Mouse (Mus musculus) liver, embryonic 13.5 days (tissue): ENCODE results near the gene Robo2. TPM values are rescaled to one million over a fixed set of nuclear protein-coding genes. Genes with fewer than 3 reads are reported as not detected.

Experiments used
- ATAC-seq: fragments of 200-750 bp; cut with Nextera tagmentation; 2 replicates; pipeline ENCODE4 v1.8.0; 2017; ENCODE audit warnings: low read depth, mild to moderate bottlenecking, moderate number of reproducible peaks, moderate library complexity
- DNase-seq: peaks from one replicate; pipeline ENCODE4 v3.0.0; 2022
- H3K27ac ChIP-seq: fragments of 300-500 bp; sonication (generic); 2 replicates; pipeline ENCODE4 v1.5.1; 2015; ENCODE audit warnings: moderate library complexity, mild to moderate bottlenecking, inconsistent platforms
- H3K27me3 ChIP-seq: fragments of 300-500 bp; sonication (generic); 2 replicates; pipeline ENCODE4 v1.6.1; 2015; ENCODE audit warnings: mild to moderate bottlenecking, inconsistent platforms
- H3K36me3 ChIP-seq: fragments of 300-500 bp; sonication (generic); 2 replicates; pipeline ENCODE4 v1.6.1; 2015; ENCODE audit warnings: mild to moderate bottlenecking, inconsistent platforms
- H3K4me1 ChIP-seq: fragments of 300-500 bp; sonication (generic); replicated peaks from 2 replicates; pipeline ENCODE4 v1.6.1; 2015; ENCODE audit warnings: inconsistent platforms
- H3K4me2 ChIP-seq: fragments of 300-500 bp; sonication (generic); 2 replicates; pipeline ENCODE4 v1.6.1; 2015; ENCODE audit warnings: inconsistent platforms, mild to moderate bottlenecking, moderate library complexity
- H3K4me3 ChIP-seq: fragments of 300-500 bp; sonication (generic); replicated peaks from 2 replicates; pipeline ENCODE4 v1.5.1; 2015; ENCODE audit warnings: mild to moderate bottlenecking, inconsistent platforms
- H3K9ac ChIP-seq: fragments of 300-500 bp; sonication (generic); 2 replicates; pipeline ENCODE4 v1.6.1; 2015; ENCODE audit warnings: mild to moderate bottlenecking, inconsistent platforms
- H3K9me3 ChIP-seq: fragments of 300-500 bp; sonication (generic); replicated peaks from 2 replicates; pipeline ENCODE4 v1.6.1; 2016; ENCODE audit warnings: inconsistent platforms
- WGBS: fragments of 180-500 bp; shearing (Covaris S2); methylation state at CpG from one replicate; pipeline ENCODE4 v1.1.7; 2015; ENCODE audit not compliant: insufficient replicate concordance; 5-methylcytosine and 5-hydroxymethylcytosine counted together
- polyA plus RNA-seq: library from polyadenylated mRNA; unstranded; fragments of >200 nt; fragmentation: Nextera tagmentation; extraction: Ambion mirVana; gene quantifications from 2 replicates; pipeline ENCODE4 v1.2.1, GENCODE M21; 2015

Robo2 gene
- polyA plus RNA-seq, 1 experiment from 2014 or later: 4.8 TPM

DNA sequence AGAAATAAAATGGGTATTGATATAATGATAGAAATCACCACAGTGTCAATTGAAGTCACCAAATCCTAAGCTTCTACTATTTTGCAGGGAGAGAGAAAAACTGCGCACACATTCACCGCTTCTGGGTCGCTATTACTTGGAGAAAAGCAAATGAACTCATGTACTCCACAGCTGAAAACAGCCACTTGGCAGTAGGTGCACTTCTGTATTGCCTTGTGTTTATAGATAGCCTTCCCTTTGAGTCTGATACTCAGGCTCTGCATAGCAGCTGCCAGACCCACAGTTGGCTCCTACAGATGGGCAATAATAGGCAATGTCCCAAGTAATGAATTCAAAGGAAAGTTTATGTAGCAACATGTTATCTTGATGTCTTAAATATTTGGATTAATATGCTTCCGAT is 2.1 kb downstream of the Robo2 start:
- Histone ChIP-seq H3K4me2 (no peak overlapping the region), H3K4me3 (peak overlapping the region; percentile 34; the same call in 1 of the 2 replicates), H3K4me1 (no peaks in the 10 kb centered on the region), H3K9ac (no peak overlapping the region), H3K36me3 (no peaks in the 10 kb centered on the region), H3K27me3 (peaks cover 34% of the 10 kb centered on the region), H3K9me3 (no peaks in the 10 kb centered on the region), H3K27ac (no peak overlapping the region)
- WGBS: 60% methylated on average over 4 of the region's 4 CpGs
- no peak for DNase-seq
- no peak for ATAC-seq

GRCm38 (mm10) chr16:74408566-74408965 is 3.1 kb downstream of the Robo2 start:
- no peak overlapping the region for H3K4me3 ChIP-seq
- H3K4me2 ChIP-seq: no peak overlapping the region

DNA sequence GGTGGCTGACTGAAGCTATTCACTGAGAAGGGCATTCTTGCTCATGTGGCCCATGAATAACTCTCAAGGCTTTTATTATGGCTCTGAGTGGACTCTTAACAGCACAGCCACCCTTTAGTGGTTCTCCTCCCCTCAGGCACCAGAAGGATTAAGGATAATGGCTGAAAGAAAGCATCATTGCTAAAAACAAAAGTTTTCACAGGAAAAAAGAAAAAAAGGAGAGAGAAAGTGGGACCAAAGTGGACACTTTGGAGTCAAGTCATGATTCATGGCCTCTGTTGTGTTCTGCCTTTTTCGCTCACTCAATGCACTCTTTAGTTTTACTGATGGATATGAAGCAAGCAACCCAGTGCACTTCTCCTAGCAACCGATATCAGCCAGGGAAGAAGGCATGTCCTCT is 14.3 kb downstream of the Robo2 start:
- DNase-seq: no peak
- H3K36me3 ChIP-seq: no peaks in the 10 kb centered on the region
- no peak overlapping the region for H3K9ac ChIP-seq
- no peaks in the 10 kb centered on the region for H3K27me3 ChIP-seq
- ATAC-seq: no peak
- H3K27ac ChIP-seq: no peak overlapping the region
- H3K4me1 ChIP-seq: no peaks in the 10 kb centered on the region
- no peaks in the 10 kb centered on the region for H3K9me3 ChIP-seq
- no peak overlapping the region for H3K4me3 ChIP-seq
- H3K4me2 ChIP-seq: no peak overlapping the region
- WGBS: 65% methylated on average over 2 of the region's 2 CpGs

More at GRCm38 (mm10) chr16:74408566-74408965, 3.1 kb downstream of the Robo2 start:
- peaks cover 34% of the 10 kb centered on the region for H3K27me3 ChIP-seq
- ATAC-seq: no peak
- no peak overlapping the region for H3K27ac ChIP-seq
- no peaks in the 10 kb centered on the region for H3K9me3 ChIP-seq
- H3K9ac ChIP-seq: no peak overlapping the region
- no peaks in the 10 kb centered on the region for H3K4me1 ChIP-seq
- 44% methylated on average over 1 of the region's 1 CpGs for WGBS
- no peak for DNase-seq
- no peaks in the 10 kb centered on the region for H3K36me3 ChIP-seq

DNA sequence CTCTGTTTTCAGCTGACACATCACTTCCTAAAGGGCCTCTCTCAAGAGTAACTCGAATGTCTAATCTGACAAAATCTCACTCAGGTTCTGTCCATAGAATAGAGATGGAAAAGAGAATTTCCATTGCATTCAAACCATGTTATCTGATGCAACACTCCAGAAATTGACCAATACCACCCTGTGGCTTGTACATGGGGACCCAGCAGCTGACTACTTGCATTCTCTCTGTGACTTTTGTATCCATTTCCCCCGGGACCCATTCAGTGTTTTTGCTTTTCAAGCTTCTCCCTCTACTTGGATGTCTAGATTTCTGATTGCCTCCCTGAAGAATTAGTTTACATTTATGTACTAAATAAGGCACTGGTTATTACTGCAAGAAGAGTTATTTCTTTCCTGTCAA is 15.9 kb downstream of the Robo2 start:
- Histone ChIP-seq H3K27me3 (no peaks in the 10 kb centered on the region), H3K9ac (no peak overlapping the region), H3K9me3 (no peaks in the 10 kb centered on the region), H3K4me3 (no peak overlapping the region), H3K4me2 (no peak overlapping the region), H3K36me3 (no peaks in the 10 kb centered on the region), H3K4me1 (no peaks in the 10 kb centered on the region), H3K27ac (no peak overlapping the region)
- no peak for DNase-seq
- ATAC-seq: no peak
- WGBS: 66% methylated on average over 2 of the region's 2 CpGs

- Histone ChIP-seq H3K4me1 (no peaks in the 10 kb centered on the region), H3K9me3 (no peaks in the 10 kb centered on the region), H3K36me3 (no peaks in the 10 kb centered on the region), H3K4me3 (no peak overlapping the region), H3K27ac (no peak overlapping the region), H3K27me3 (no peaks in the 10 kb centered on the region), H3K4me2 (no peak overlapping the region), H3K9ac (no peak overlapping the region)
- DNase-seq (no peak), ATAC-seq (no peak)
- WGBS: 29% methylated on average over 2 of the region's 2 CpGs
Measured at GRCm38 (mm10) chr16:74379458-74379857, 32.2 kb downstream of the Robo2 start.

DNA sequence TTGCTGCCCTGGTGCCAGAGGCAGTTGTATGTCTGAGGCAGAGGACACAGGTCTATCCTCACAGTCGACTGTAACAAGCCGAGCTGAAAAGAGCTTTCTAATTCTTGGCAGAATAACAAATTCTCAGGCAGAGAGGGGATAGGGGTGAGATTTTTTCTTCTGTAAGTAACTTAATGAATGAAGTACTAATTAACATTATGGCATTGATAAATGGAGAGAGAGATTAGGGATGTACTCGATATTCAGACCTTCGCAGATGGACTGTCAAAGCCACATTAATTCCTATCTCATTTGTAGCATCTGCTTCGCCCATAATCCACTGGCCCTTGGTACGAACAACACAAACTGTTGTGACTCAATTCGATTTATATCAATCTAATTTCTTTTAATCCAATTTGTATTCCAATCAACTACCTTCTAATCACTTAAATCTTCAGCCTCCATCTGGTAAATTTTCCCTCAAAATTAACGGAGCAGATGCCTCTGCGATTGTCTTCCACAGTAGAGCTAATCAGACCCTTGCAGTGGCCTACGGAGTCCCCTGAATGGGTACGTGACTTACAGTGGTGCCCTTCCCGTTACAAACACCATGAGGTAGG is 36.2 kb downstream of the Robo2 start:
- no peaks in the 10 kb centered on the region for H3K9me3 ChIP-seq
- DNase-seq (no peak), ATAC-seq (no peak)
- H3K9ac ChIP-seq: no peak overlapping the region
- H3K4me2 ChIP-seq: no peak overlapping the region
- no peak overlapping the region for H3K27ac ChIP-seq
- H3K27me3 ChIP-seq: no peaks in the 10 kb centered on the region
- H3K4me3 ChIP-seq: no peak overlapping the region
- no peaks in the 10 kb centered on the region for H3K36me3 ChIP-seq
- no peaks in the 10 kb centered on the region for H3K4me1 ChIP-seq
- WGBS: 66% methylated on average over 12 of the region's 12 CpGs

- Histone ChIP-seq H3K4me1 (no peaks in the 10 kb centered on the region), H3K36me3 (no peaks in the 10 kb centered on the region), H3K4me2 (no peak overlapping the region), H3K9ac (no peak overlapping the region), H3K27ac (no peak overlapping the region), H3K9me3 (no peaks in the 10 kb centered on the region), H3K4me3 (no peak overlapping the region), H3K27me3 (no peaks in the 10 kb centered on the region)
- no peak for ATAC-seq
- WGBS: 64% methylated on average over 5 of the region's 5 CpGs
- DNase-seq: no peak
Measured at GRCm38 (mm10) chr16:74374540-74374939, 37.1 kb downstream of the Robo2 start.

GRCm38 (mm10) chr16:74373407-74373806 is 38.2 kb downstream of the Robo2 start:
- H3K4me2 ChIP-seq: no peak overlapping the region
- H3K36me3 ChIP-seq: no peaks in the 10 kb centered on the region
- WGBS: 70% methylated on average over 3 of the region's 3 CpGs
- ATAC-seq (no peak), DNase-seq (no peak)
- no peak overlapping the region for H3K9ac ChIP-seq
- H3K4me3 ChIP-seq: no peak overlapping the region
- no peak overlapping the region for H3K27ac ChIP-seq
- no peaks in the 10 kb centered on the region for H3K27me3 ChIP-seq
- H3K4me1 ChIP-seq: no peaks in the 10 kb centered on the region
- no peaks in the 10 kb centered on the region for H3K9me3 ChIP-seq

- H3K9ac ChIP-seq: no peak overlapping the region
- no peaks in the 10 kb centered on the region for H3K4me1 ChIP-seq
- WGBS: 58% methylated on average over 1 of the region's 1 CpGs
- H3K27ac ChIP-seq: no peak overlapping the region
- H3K27me3 ChIP-seq: no peaks in the 10 kb centered on the region
- H3K4me3 ChIP-seq: no peak overlapping the region
- H3K9me3 ChIP-seq: no peaks in the 10 kb centered on the region
- no peaks in the 10 kb centered on the region for H3K36me3 ChIP-seq
- DNase-seq (no peak), ATAC-seq (no peak)
- H3K4me2 ChIP-seq: no peak overlapping the region
Measured at GRCm38 (mm10) chr16:74372876-74373275, 38.7 kb downstream of the Robo2 start.

DNA sequence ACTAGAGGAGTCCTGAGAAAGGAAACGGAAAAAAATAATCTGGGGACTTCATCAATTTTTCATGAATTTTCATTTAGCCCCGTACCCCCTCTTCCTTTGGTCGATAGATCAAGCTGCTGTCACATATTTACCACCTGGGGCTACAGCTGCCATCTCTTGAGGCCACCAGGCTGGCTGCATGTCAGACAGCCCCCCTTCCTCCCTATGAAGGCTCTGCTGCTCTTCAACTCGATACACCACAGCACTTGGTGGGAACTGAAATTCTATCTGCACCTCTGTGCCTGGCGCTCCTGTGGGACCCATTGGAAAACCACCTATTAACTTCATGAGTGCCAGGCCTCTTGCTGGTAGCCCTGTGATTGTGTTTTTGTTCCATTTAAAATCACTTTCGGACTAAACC is 63.2 kb downstream of the Robo2 start:
- DNase-seq: no peak

DNA sequence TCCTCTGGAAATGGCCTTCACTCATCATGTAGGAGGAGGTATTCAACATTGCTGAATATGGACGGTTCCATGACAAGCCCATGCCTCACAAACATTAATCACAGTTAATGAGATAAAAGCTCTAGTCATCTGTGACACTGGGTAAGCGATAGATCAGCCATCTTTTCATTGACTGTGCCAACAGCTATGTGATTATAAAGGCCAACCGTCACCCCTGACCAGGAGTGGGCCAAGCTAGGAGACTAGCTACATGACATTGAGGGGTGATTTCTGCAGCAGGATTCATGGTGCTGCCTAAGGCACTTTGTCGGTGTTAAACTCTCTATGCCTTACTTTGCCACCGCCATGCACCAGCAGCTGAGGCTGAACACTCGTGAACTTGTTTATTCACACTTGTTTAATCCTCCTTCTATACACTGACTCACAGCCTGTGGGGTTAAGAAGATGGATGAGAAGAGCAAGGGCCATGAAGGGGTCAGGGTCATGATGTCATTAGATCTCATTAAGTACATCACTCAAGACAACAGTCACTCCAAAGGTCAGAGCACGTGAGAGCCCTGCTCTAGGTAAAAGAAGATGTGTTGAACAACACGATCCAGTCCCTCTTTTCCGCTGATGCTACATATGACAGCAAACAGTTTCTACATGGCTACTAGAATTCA is 72.5 kb downstream of the Robo2 start:
- ATAC-seq (no peak), DNase-seq (no peak)
- Histone ChIP-seq H3K36me3 (no peaks in the 10 kb centered on the region), H3K4me1 (no peaks in the 10 kb centered on the region), H3K4me2 (no peak overlapping the region), H3K9me3 (no peaks in the 10 kb centered on the region), H3K9ac (no peak overlapping the region), H3K4me3 (no peak overlapping the region), H3K27ac (no peak overlapping the region), H3K27me3 (no peaks in the 10 kb centered on the region)
- WGBS: 67% methylated on average over 9 of the region's 9 CpGs

More for the DNA sequence above, 63.2 kb downstream of the Robo2 start:
- no peak for ATAC-seq
- Histone ChIP-seq H3K9me3 (no peaks in the 10 kb centered on the region), H3K27me3 (no peaks in the 10 kb centered on the region), H3K4me3 (no peak overlapping the region), H3K27ac (no peak overlapping the region), H3K4me2 (no peak overlapping the region), H3K9ac (no peak overlapping the region), H3K4me1 (no peaks in the 10 kb centered on the region), H3K36me3 (no peaks in the 10 kb centered on the region)
- 52% methylated on average over 6 of the region's 6 CpGs for WGBS
